Mouse (Mus musculus) lung, adult 2 months (tissue): ENCODE data around the gene Evx2.

Experiments used
- CTCF ChIP-seq: fragments of 200-500 bp; IDR thresholded peaks from 2 replicates; pipeline ENCODE4 v1.5.1; 2011; ENCODE audit warnings: mild to moderate bottlenecking, low read length, control low read depth; ENCODE audit not compliant: insufficient read depth
- POLR2A ChIP-seq: fragments of 200-500 bp; IDR thresholded peaks from 2 replicates; pipeline ENCODE4 v1.6.1; 2011; ENCODE audit warnings: low read depth, mild to moderate bottlenecking, control low read depth, low read length, borderline replicate concordance; ENCODE audit errors: extremely low read depth

DNA sequence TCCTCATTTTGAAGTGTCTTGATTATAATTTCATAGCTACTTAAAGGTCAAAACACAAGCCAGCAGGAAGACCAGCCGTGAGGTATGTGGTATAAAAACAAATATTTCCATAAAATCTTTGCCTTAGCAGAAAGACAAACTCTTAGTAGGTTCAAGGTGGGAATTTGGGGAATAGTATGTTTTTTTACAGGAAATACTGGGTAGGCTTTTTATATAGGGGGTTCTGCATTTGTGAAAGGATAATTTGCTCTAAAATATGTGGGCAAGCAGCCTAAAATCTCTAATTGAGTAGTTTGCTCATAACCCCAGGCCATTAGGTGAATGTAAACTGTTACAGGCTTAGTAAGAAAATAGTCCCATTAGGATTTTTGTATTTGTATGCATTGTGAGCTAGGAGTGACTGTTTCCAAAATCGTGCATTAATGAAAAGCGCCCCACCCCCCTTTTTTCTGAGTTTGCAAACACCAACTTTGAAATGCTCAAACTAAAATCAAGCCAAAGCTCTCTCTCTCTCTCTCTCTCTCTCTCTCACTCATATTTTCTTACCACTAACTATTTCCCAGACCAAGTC, 39.6 kb downstream of the Evx2 start:
- no peak for TF ChIP-seq CTCF
- TF ChIP-seq POLR2A: no peak
